Mouse (Mus musculus): ENCODE data around the gene Paxip1. TPM values are rescaled to one million over a fixed set of nuclear protein-coding genes. Genes with fewer than 3 reads are reported as not detected.

The Paxip1 gene
- total RNA-seq (2023): 43.9 to 48.3 TPM (median 46.8 TPM) in 4 replicates

DNA sequence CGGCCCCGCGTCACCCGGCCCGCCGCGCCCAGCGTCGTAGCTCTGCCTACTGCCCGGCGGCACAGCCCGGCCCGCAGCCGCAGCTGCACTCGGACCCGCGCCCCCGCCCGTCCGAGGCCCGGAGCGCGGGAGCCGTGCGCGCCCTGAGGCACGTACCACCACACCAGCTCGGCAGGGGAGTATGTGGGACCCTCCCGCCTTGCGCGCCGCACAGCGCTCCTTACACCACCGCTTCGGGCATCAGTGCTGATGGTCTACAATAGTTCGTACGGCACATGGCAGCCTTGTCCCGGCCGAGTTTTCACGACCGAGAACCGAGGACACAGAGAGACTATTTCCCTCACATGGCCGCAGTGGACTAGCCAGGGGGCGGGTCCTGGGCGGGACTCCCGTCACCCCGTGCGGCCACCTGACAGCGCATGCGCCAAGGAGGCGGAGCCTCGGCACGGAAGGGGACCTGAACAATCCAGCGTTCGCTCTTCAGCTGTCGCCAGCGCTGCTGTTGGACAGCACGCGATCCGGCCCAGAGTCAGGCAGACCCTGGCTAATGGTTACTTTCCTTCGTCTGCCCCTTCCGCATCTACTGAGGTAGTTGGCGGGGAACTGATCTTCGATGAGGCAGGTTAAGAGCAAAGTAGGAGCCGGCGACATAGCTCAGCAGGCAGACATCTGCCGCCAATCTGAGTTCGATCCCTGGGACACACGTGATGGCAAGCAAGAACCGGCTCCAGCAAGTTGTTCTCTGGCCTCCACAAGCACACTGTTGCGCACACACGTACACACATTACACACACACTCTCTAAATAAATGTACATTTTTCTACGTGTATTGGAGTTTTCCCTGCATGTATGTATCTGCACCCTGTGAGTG lies at the start of gene Paxip1:
Paxip1 (minus strand) TSS at position 389 of the 870 bp plus-strand sequence.

Other genes starting within 250 kb of the Paxip1 start
- not detected in 4 replicates for gene Htr5a, start 50.5 kb upstream of the Paxip1 start, total RNA-seq (2023)